Mouse (Mus musculus): ENCODE results near the gene Itgax. TPM values are rescaled to one million over a fixed set of nuclear protein-coding genes. Genes with fewer than 3 reads are reported as not detected.

Itgax gene
- 3.4 and 3.8 TPM in 2 replicates for polyA plus RNA-seq (2012; rRNA removed)

- DNase-seq (ENCODE audit: low spot score): no peak
Observed at GRCm38 (mm10) chr7:128128741-128129720, at the start of gene Itgax. Itgax (plus strand) TSS chr7:128129547.

GRCm38 (mm10) chr7:128080012-128080411, 49.3 kb upstream of the Itgax start:
- DNase-seq (ENCODE audit: low spot score): no peak

GRCm38 (mm10) chr7:128089141-128089540, 40.2 kb upstream of the Itgax start:
- DNase-seq (ENCODE audit: low spot score): no peak

- no peak for DNase-seq (ENCODE audit: low spot score)
Observed at GRCm38 (mm10) chr7:128098135-128098534, 31.2 kb upstream of the Itgax start.

GRCm38 (mm10) chr7:128100742-128101357, 28.5 kb upstream of the Itgax start:
- DNase-seq (ENCODE audit: low spot score): no peak

GRCm38 (mm10) chr7:128105246-128105645, 24.1 kb upstream of the Itgax start:
- peak; percentile 3 for DNase-seq (ENCODE audit: low spot score)

GRCm38 (mm10) chr7:128107462-128107861, 21.9 kb upstream of the Itgax start:
- DNase-seq (ENCODE audit: low spot score): peak; percentile 2

GRCm38 (mm10) chr7:128110314-128110713, 19.0 kb upstream of the Itgax start:
- no peak for DNase-seq (ENCODE audit: low spot score)

GRCm38 (mm10) chr7:128112131-128112530, 17.2 kb upstream of the Itgax start:
- peak; percentile 7 for DNase-seq (ENCODE audit: low spot score)

- peak; percentile 9 for DNase-seq (ENCODE audit: low spot score)
Observed at GRCm38 (mm10) chr7:128114371-128115105, 14.8 kb upstream of the Itgax start.

GRCm38 (mm10) chr7:128115211-128115958, 14.0 kb upstream of the Itgax start:
- peak; percentile 6 for DNase-seq (ENCODE audit: low spot score)

- peak; percentile 8 for DNase-seq (ENCODE audit: low spot score)
Observed at GRCm38 (mm10) chr7:128116396-128116795, 13.0 kb upstream of the Itgax start.

GRCm38 (mm10) chr7:128119726-128120490, 9.4 kb upstream of the Itgax start:
- peak; percentile 4 for DNase-seq (ENCODE audit: low spot score)

GRCm38 (mm10) chr7:128132148-128132547, 2.8 kb downstream of the Itgax start:
- DNase-seq (ENCODE audit: low spot score): no peak

GRCm38 (mm10) chr7:128133596-128133995, 4.2 kb downstream of the Itgax start:
- DNase-seq (ENCODE audit: low spot score): no peak

GRCm38 (mm10) chr7:128136927-128137326, 7.6 kb downstream of the Itgax start:
- DNase-seq (ENCODE audit: low spot score): no peak

GRCm38 (mm10) chr7:128139611-128140010, 10.3 kb downstream of the Itgax start:
- DNase-seq (ENCODE audit: low spot score): no peak

- no peak for DNase-seq (ENCODE audit: low spot score)
Observed at GRCm38 (mm10) chr7:128150970-128151369, 21.6 kb downstream of the Itgax start.

GRCm38 (mm10) chr7:128154076-128154475, 24.7 kb downstream of the Itgax start, which contains the start of gene Itgad:
Itgad (plus strand) TSS chr7:128154376.
- no peak for DNase-seq (ENCODE audit: low spot score)

- no peak for DNase-seq (ENCODE audit: low spot score)
Observed at GRCm38 (mm10) chr7:128154924-128155323, 25.6 kb downstream of the Itgax start.
